Mouse (Mus musculus): ENCODE data around the gene Rock2.
"Not testable (repeated sequence)": the region's sequence is repeated elsewhere in the genome, so short reads cannot be mapped to it uniquely, and the experiment has no call there.

The Rock2 gene

GRCm38 (mm10) chr12:16999739-17000497 lies 105.2 kb downstream of the Rock2 start, which contains the start of gene Pqlc3:
Pqlc3 (minus strand) TSS chr12:17000408.
- no peak for DNase-seq (ENCODE audit: low read depth, low spot score)

- no peak for DNase-seq (ENCODE audit: low read depth, low spot score)
Measured at GRCm38 (mm10) chr12:17000628-17001027, 105.9 kb downstream of the Rock2 start.

DNA sequence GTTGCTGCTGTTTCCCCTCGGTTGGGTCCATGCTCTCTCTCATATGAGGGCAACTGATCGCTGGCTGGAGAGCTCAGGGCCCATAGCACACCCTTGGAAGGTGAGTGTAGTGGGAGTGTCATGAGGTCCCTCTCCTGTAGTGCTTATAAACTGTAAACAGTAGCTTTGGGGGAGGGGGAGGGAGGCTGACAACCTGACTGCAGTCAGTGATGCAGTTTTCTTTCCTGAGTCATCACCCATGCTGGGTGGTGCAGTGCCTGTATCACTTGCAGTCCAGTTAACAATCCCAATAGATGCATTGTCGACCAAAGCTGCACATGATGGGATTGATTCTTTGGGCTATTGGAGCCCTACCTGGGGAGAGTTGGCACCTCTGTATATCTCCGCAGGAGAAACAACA lies 106.5 kb downstream of the Rock2 start:
- DNase-seq (ENCODE audit: low read depth, low spot score), result no peak

- DNase-seq (ENCODE audit: low read depth, low spot score), result no peak
Measured at GRCm38 (mm10) chr12:17009466-17009865, 114.8 kb downstream of the Rock2 start.

GRCm38 (mm10) chr12:17011100-17011870 lies 116.6 kb downstream of the Rock2 start, which contains the start of gene 2410004P03Rik:
2410004P03Rik (minus strand) TSS chr12:17011727.
- no peak for DNase-seq (ENCODE audit: low read depth, low spot score)

DNA sequence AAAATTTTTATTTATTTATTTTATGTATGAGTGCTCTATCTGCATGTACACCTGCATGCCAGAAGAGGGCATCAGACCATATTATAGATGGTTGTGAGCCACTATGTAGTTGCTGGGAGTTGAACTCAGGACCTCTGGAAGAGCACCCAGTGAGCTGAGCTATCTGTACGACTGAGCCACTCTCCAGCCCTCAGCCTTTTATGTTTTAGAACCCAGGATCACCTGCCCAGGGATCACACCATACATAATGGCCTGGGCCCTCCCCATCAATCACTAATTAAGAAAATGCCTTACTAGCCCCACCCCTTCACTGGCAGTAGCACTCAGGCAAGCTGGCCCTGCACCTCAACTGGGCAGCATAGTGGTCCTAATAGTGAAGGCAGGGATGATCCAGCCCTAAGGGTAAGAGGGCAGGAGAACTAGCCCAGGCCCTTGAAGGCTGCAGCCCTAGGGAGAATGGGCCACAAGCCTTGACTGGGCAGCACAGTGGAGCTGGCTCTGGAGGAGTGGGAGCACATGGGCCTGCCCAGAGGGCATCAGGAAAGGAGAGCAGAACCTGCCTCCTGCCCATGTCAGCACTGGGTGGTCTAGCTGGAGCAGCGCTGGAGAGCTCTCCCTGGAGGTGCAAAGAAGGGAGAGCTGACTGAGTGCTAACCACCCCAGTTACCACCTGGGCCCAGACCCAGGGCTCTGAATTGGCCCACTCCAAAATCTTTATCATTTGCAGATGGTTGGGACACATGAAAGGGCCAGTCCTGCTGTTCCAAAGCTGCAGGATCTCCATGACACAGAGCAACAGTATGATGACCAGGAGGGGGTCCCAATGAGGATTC lies 117.6 kb downstream of the Rock2 start:
- DNase-seq (ENCODE audit: low read depth, low spot score), result no peak

- no peak for DNase-seq (ENCODE audit: low read depth, low spot score)
Measured at GRCm38 (mm10) chr12:17015711-17016110, 121.0 kb downstream of the Rock2 start.

- DNase-seq (ENCODE audit: low read depth, low spot score), result no peak
Measured at GRCm38 (mm10) chr12:17018468-17018867, 123.8 kb downstream of the Rock2 start.

- DNase-seq (ENCODE audit: low read depth, low spot score), result not testable (repeated sequence)
Measured at GRCm38 (mm10) chr12:17021125-17021524, 126.4 kb downstream of the Rock2 start.

GRCm38 (mm10) chr12:17022145-17022544 lies 127.5 kb downstream of the Rock2 start:
- no peak for DNase-seq (ENCODE audit: low read depth, low spot score)

DNA sequence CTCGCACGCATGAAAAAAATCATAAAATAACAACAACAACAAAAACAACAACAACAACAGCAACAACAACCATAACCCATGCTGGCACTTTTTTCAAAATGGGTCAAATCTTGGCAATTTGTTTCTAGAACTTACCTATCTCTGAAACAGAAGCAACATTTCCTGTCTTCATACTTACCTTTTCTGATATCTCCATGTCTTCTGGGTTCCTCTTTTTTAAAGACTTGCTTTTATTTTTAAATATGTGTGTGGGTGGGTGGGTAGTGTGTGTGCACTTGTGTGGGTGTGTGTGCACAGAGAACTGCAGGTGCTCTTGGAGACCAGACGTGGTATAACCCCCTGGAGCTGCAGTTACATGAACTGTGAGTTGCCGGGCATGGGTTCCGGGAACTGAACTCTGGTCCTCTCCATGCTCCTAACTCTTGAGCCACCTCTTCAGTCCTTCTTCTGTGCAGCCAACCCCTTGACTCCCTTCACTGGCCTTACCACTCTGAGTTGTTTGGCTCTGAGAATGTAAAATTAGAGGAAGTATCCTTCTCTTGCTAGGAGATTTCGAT lies 129.9 kb downstream of the Rock2 start:
- no peak for DNase-seq (ENCODE audit: low read depth, low spot score)

- peak; percentile 64 for DNase-seq (ENCODE audit: low read depth, low spot score)
Measured at GRCm38 (mm10) chr12:17032694-17033463, 138.2 kb downstream of the Rock2 start.

DNA sequence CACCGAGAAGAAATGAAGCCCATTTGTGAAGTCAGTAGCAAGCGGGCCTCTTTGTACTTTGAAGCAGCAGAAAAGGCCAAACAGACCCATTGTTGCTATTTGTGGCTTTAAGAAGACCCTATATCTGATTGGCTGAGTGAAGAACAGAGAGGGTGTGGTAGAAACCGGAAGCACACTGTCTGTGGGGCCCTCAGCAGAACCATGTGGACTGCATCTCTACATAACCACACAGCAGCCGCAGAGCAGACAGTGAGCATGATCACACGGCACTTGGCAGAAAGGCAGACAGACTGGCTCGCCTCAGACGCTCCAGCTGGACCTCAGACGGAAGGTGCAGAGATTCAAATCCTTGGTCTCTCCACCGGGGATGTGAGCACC lies 138.8 kb downstream of the Rock2 start:
- DNase-seq (ENCODE audit: low read depth, low spot score), result no peak

- no peak for DNase-seq (ENCODE audit: low read depth, low spot score)
Measured at GRCm38 (mm10) chr12:17034671-17035070, 140.0 kb downstream of the Rock2 start.

- no peak for DNase-seq (ENCODE audit: low read depth, low spot score)
Measured at GRCm38 (mm10) chr12:17035128-17035527, 140.4 kb downstream of the Rock2 start.

- DNase-seq (ENCODE audit: low read depth, low spot score), result no peak
Measured at GRCm38 (mm10) chr12:17036532-17036931, 141.8 kb downstream of the Rock2 start.

GRCm38 (mm10) chr12:17037053-17037610 lies 142.4 kb downstream of the Rock2 start:
- no peak for DNase-seq (ENCODE audit: low read depth, low spot score)

All from brain, embryonic 18.5 days (tissue).